Mouse (Mus musculus): ENCODE results near the gene Fam71a. TPM values are rescaled to one million over a fixed set of nuclear protein-coding genes. Genes with fewer than 3 reads are reported as not detected.

The Fam71a gene
- polyA plus RNA-seq, 1 experiment from 2014 or later, result not detected

DNA sequence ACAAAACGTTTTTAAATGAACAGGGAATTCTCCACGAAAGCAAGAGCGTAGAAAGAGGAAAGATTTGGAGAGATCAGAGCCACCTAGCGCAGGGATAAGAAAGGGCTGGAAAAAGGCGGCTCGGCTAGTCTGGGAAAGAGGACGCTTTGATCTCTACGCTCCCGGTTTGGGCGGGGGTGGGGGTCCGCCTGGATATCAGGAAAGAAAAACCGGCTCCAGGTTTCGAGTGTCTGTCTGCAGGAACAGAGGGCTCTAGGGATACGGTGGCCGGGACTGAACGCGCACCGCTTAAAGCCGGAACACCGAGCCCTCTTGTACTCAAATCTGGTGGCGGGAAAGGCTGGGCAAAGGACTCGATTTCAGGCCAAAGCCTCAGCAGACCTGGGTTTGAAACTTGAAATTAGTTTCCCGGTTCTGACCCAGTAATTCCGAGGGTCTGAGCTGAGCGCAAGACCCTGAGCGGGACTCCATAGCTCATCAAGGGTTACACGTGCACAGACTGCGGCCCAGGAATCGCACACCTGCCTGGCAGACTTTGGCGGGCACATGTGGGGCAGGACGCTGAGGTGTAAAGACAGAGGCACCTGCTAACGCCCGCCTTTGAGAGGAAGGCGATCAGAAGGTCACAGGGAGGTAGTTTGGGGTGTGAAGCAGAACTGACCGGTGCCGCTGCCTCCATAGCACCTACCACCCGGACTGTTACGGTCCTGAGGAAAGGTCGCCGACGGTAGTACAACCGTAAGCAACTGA is 19.6 kb upstream of the Fam71a start:
- H3K4me3 ChIP-seq (ENCODE audit: low read depth, low read length), result peak overlapping the region; percentile 63
- H3K4me2 ChIP-seq (ENCODE audit: low read depth, low read length), result peak overlapping the region; percentile 100
- peaks cover 25% of the 10 kb centered on the region for H3K4me1 ChIP-seq (ENCODE audit: control insufficient read depth, insufficient read depth, low read length)
- H3K9me3 ChIP-seq (ENCODE audit: control insufficient read depth, low read length), result no peaks in the 10 kb centered on the region
- H3K36me3 ChIP-seq (ENCODE audit: control insufficient read depth, insufficient read depth, low read length), result no peaks in the 10 kb centered on the region
- H3K27ac ChIP-seq (replicated peaks; ENCODE audit: low read depth, low read length), result no peak overlapping the region
- ATAC-seq (ENCODE audit: low read depth), result no peak
- peak overlapping the region; percentile 67 for H3K9ac ChIP-seq (ENCODE audit: low read depth, low read length)
- H3K27me3 ChIP-seq (replicated peaks; ENCODE audit: control insufficient read depth, insufficient read depth, low read length), result peaks cover 58% of the 10 kb centered on the region
- DNase-seq (ENCODE audit: low spot score), result peak; percentile 65
- WGBS, result 2% methylated on average over 42 of the region's 42 CpGs

DNA sequence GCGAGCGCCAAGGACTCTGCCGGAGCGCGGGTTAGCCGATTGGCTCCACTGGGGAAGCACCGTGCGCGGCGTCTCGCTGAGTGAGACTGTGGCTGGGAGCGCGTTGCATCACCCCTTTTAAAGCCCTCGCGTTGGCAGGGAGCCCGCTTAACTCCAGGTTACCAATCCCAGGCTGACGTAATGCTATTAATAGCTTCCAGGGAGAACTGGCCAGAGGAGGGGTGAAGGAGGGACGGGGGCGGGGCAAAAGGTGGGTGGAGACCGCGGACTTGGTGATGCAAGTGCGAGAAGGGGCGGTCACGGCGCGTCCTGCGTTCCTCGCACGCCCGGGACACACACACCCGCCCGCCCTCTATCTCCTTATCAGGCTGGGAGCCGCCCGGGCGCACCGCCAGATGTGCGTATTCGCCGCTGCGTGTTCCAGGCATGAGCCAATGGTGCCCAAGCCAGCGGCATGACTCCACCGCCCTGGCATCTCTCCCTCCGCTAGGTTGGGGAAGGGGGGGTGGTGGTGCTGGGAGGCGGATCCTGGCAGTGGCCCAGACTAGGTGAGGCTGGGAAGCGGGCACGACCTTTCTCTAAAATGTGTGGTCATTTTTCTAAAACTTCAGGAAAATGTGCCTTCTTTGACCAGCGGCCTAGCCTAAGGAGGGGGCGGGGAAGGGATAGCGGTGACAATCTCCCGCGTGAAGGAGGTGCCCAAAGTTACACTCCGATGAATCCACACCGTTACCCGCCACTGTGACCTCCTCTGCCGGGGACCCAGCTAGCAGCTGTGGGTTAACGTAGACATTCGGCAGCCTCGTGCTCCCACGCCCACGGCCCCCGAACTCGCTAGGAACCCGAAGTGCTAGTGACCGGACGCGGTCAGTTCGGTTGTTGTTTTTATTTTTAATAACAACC is 18.8 kb upstream of the Fam71a start:
- Histone ChIP-seq H3K27me3 (replicated peaks; ENCODE audit: control insufficient read depth, insufficient read depth, low read length) (peaks cover 60% of the 10 kb centered on the region), H3K27ac (replicated peaks; ENCODE audit: low read depth, low read length) (no peak overlapping the region; the same call in 1 of the 2 replicates)
- under 1% methylated on average over 52 of the region's 67 CpGs for whole genome bisulfite sequencing

DNA sequence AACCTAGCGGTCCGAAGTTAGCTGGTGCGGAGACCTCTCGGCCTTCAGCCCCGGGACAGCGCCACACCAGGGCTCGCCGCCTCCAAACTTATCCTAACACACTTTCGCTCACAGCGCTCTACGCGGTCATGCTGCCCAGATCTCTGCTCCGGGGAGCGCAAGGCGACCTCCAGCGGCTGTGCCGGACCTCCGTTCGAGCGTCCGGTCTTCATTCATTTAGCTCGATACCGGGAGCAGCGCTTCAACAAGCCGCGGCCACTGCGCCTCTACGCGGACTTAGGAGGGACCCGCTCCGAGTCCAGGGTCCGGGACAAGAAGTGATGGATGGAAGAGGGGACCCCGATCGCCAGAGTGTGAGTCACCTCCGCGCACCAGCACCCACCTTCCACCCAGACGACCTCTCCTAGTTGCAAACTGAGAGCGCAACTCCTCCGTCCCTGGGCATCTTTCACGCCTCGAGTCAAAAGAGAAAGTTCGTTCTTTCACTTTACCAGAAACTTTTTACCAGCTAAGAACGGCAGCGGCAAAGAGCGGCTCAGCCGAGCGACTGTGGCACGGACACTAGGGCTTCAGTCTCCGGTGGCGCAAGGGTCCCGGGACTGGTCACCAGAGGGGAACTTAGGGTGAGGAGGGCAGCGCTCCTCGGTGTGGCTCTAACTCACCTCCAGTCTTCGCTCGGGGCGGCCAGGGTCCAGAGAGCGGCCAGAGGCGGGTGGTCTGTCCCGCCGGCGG is 18.0 kb upstream of the Fam71a start:
- Histone ChIP-seq H3K4me3 (ENCODE audit: low read depth, low read length) (peak overlapping the region; percentile 63), H3K27me3 (replicated peaks; ENCODE audit: control insufficient read depth, insufficient read depth, low read length) (peaks cover 61% of the 10 kb centered on the region), H3K9ac (ENCODE audit: low read depth, low read length) (peak overlapping the region; percentile 67), H3K36me3 (ENCODE audit: control insufficient read depth, insufficient read depth, low read length) (no peaks in the 10 kb centered on the region), H3K4me2 (ENCODE audit: low read depth, low read length) (peak overlapping the region; percentile 100), H3K9me3 (ENCODE audit: control insufficient read depth, low read length) (no peaks in the 10 kb centered on the region), H3K4me1 (ENCODE audit: control insufficient read depth, insufficient read depth, low read length) (peaks cover 35% of the 10 kb centered on the region), H3K27ac (replicated peaks; ENCODE audit: low read depth, low read length) (no peak overlapping the region; the same call in 1 of the 2 replicates)
- WGBS, result 1% methylated on average over 55 of the region's 61 CpGs
- peak; percentile 73 for DNase-seq (ENCODE audit: low spot score)
- ATAC-seq (ENCODE audit: low read depth), result no peak; the same call in 1 of the 2 replicates

More for the DNA sequence above, 18.8 kb upstream of the Fam71a start:
- ATAC-seq (ENCODE audit: low read depth), result peak; percentile 89
- peak overlapping the region; percentile 67 for H3K9ac ChIP-seq (ENCODE audit: low read depth, low read length)
- H3K4me2 ChIP-seq (ENCODE audit: low read depth, low read length), result peak overlapping the region; percentile 100
- peaks cover 31% of the 10 kb centered on the region for H3K4me1 ChIP-seq (ENCODE audit: control insufficient read depth, insufficient read depth, low read length)
- peak; percentile 97 for DNase-seq (ENCODE audit: low spot score)
- H3K36me3 ChIP-seq (ENCODE audit: control insufficient read depth, insufficient read depth, low read length), result no peaks in the 10 kb centered on the region
- H3K4me3 ChIP-seq (ENCODE audit: low read depth, low read length), result peak overlapping the region; percentile 63
- H3K9me3 ChIP-seq (ENCODE audit: control insufficient read depth, low read length), result no peaks in the 10 kb centered on the region

DNA sequence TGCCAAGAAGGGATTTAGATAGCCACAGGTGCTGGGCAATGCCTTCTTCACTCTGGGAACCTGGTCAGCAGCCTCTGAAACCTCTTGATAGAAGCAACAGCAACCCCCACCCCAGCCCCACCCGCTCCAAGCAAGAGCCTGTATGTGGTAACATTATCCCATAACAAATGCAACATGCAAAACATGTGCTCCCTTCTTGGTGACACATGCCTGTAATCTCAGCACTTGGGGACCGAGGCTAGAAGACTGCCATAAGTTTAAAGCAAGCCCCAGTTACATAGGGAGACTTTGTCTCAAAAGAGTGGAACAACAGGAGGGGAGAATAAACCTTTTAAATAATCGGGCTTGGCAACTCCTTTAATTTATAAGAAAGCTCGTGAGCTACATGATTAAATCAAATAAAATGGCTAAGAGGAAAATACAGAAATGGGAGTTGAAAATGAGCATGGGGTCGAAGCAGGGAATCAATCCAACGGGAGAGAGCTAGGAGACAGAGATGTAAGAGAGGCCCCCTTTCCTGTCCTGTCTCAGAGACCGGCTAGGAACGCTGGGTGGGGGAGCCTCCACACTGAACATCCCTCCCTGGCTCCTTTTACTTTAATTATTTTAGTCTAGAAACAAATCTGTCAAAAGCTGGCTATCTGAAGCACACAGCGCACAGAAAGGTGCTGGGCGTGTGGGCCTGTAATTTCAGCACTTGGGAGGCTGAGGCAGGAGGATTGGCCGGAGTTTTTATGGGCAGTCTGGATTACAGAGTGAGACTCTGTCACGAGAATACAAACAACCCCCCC is 17.0 kb upstream of the Fam71a start:
- Histone ChIP-seq H3K27me3 (replicated peaks; ENCODE audit: control insufficient read depth, insufficient read depth, low read length) (peaks cover 53% of the 10 kb centered on the region), H3K4me1 (ENCODE audit: control insufficient read depth, insufficient read depth, low read length) (peaks cover 35% of the 10 kb centered on the region), H3K9ac (ENCODE audit: low read depth, low read length) (no peak overlapping the region), H3K27ac (replicated peaks; ENCODE audit: low read depth, low read length) (no peak overlapping the region), H3K9me3 (ENCODE audit: control insufficient read depth, low read length) (no peaks in the 10 kb centered on the region), H3K36me3 (ENCODE audit: control insufficient read depth, insufficient read depth, low read length) (no peaks in the 10 kb centered on the region), H3K4me3 (ENCODE audit: low read depth, low read length) (peak overlapping the region; percentile 63), H3K4me2 (ENCODE audit: low read depth, low read length) (peak overlapping the region; percentile 100)
- ATAC-seq (ENCODE audit: low read depth), result no peak
- DNase-seq (ENCODE audit: low spot score), result no peak
- WGBS, result 46% methylated on average over 12 of the region's 12 CpGs

DNA sequence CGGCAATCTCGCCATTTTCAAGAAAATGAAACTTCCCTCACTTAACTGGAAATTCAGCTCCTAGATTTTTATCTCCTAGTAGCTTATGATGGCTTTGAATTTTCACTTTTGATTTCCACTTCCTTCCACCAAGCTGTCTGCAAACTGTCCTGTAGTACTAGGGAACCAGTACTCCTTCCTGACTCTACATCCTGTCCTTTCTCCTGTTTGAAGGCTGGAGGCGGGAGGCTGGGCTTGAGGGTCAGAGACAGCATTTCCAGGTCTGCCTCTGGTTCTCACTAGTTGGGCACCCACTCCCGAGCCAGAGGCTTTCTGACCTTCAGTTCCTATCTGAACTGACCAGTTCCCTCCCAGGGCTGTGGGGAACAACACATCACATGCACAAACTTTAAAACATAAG is 15.8 kb upstream of the Fam71a start:
- DNase-seq (ENCODE audit: low spot score), result no peak
- no peak for ATAC-seq (ENCODE audit: low read depth)
- Histone ChIP-seq H3K9me3 (ENCODE audit: control insufficient read depth, low read length) (no peaks in the 10 kb centered on the region), H3K27ac (replicated peaks; ENCODE audit: low read depth, low read length) (no peak overlapping the region), H3K4me2 (ENCODE audit: low read depth, low read length) (no peak overlapping the region), H3K27me3 (replicated peaks; ENCODE audit: control insufficient read depth, insufficient read depth, low read length) (peaks cover 40% of the 10 kb centered on the region), H3K4me3 (ENCODE audit: low read depth, low read length) (no peak overlapping the region), H3K9ac (ENCODE audit: low read depth, low read length) (no peak overlapping the region), H3K4me1 (ENCODE audit: control insufficient read depth, insufficient read depth, low read length) (peaks cover 30% of the 10 kb centered on the region), H3K36me3 (ENCODE audit: control insufficient read depth, insufficient read depth, low read length) (no peaks in the 10 kb centered on the region)
- 63% methylated on average over 4 of the region's 4 CpGs for WGBS

DNA sequence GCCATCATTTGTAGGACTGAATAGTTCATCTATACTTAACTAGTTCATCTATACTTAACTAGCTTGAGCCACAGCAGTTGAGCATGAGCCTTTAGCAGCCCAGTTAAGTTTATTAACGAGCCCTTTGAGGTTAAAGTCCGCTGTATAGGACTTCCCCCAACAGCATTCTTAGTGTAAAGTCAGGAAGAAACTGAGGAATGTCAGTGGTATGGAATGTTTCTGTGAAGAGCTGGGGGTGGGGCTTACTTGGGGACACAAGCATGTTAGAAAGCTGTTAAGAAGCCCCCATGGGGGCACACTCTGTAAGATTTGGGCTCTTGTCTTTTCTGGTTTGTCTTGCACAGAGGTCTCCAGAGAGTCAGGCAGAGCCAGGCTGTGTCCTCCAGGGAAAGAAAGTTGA is 15.2 kb upstream of the Fam71a start:
- 28% methylated on average over 2 of the region's 2 CpGs for WGBS
- Histone ChIP-seq H3K36me3 (ENCODE audit: control insufficient read depth, insufficient read depth, low read length) (no peaks in the 10 kb centered on the region), H3K9ac (ENCODE audit: low read depth, low read length) (no peak overlapping the region), H3K27ac (replicated peaks; ENCODE audit: low read depth, low read length) (no peak overlapping the region), H3K4me1 (ENCODE audit: control insufficient read depth, insufficient read depth, low read length) (peaks cover 25% of the 10 kb centered on the region), H3K9me3 (ENCODE audit: control insufficient read depth, low read length) (no peaks in the 10 kb centered on the region), H3K27me3 (replicated peaks; ENCODE audit: control insufficient read depth, insufficient read depth, low read length) (peaks cover 35% of the 10 kb centered on the region), H3K4me2 (ENCODE audit: low read depth, low read length) (no peak overlapping the region), H3K4me3 (ENCODE audit: low read depth, low read length) (no peak overlapping the region)
- ATAC-seq (ENCODE audit: low read depth) (no peak), DNase-seq (ENCODE audit: low spot score) (no peak)

DNA sequence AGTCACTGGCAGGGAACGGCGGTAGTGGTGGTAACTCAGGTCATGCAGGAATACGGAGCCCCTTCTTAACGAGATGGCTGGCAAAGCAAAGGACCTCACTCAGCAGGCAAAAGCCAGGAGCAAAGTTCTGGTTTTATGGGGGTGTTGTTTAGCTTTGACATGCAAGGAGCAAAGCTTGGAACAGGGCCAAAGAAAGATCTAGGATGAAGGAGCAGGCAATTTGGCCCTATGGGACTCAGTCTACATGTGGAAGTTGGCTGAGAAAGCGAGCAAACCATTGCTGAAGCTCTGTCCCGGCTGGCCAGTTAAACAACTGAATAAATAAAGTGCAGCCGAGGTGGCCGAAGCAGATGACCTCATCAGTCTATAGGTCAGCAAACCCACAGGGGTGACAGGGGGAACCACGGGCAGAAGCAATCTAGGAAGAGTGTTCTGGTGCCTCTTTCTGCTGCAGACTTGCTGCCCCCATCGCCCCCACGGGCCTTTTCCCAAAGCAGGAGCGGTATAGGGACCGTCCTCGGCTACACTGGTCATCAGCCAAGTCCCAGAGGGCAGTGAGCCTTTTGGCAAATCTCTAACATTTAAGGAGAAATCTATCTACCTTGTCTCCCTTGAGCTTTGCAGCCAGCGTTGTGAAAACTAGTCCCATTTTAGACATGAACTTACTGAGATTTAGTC is 14.0 kb upstream of the Fam71a start:
- H3K4me2 ChIP-seq (ENCODE audit: low read depth, low read length), result no peak overlapping the region
- WGBS, result 33% methylated on average over 14 of the region's 15 CpGs
- H3K36me3 ChIP-seq (ENCODE audit: control insufficient read depth, insufficient read depth, low read length), result no peaks in the 10 kb centered on the region
- peak; percentile 68 for DNase-seq (ENCODE audit: low spot score)
- H3K4me3 ChIP-seq (ENCODE audit: low read depth, low read length), result no peak overlapping the region
- peaks cover 18% of the 10 kb centered on the region for H3K4me1 ChIP-seq (ENCODE audit: control insufficient read depth, insufficient read depth, low read length)
- no peak for ATAC-seq (ENCODE audit: low read depth)
- H3K27ac ChIP-seq (replicated peaks; ENCODE audit: low read depth, low read length), result no peak overlapping the region
- peaks cover 24% of the 10 kb centered on the region for H3K27me3 ChIP-seq (replicated peaks; ENCODE audit: control insufficient read depth, insufficient read depth, low read length)
- H3K9ac ChIP-seq (ENCODE audit: low read depth, low read length), result no peak overlapping the region
- H3K9me3 ChIP-seq (ENCODE audit: control insufficient read depth, low read length), result no peaks in the 10 kb centered on the region
